Mouse (Mus musculus) embryonic fibroblast, embryonic 13.5 days (primary cell): Measurements from ENCODE around the gene Rad1. TPM values are rescaled to one million over a fixed set of nuclear protein-coding genes. Genes with fewer than 3 reads are reported as not detected.

Source experiments
- H3K27ac ChIP-seq: 2 replicates; pipeline ENCODE4 v1.5.1; 2012; ENCODE audit warnings: low read length, control low read depth, inconsistent platforms; ENCODE audit not compliant: insufficient read depth
- H3K4me1 ChIP-seq: 2 replicates; pipeline ENCODE4 v1.6.1; 2011; ENCODE audit warnings: low read length; ENCODE audit not compliant: control insufficient read depth, insufficient read depth
- H3K4me3 ChIP-seq: 2 replicates; pipeline ENCODE4 v1.5.1; 2011; ENCODE audit warnings: mild to moderate bottlenecking, control low read depth, low read length; ENCODE audit not compliant: insufficient read depth
- CTCF ChIP-seq: IDR thresholded peaks from 2 replicates; pipeline ENCODE4 v1.5.1; 2011; ENCODE audit warnings: mild to moderate bottlenecking, control low read depth, low read length, moderate library complexity, borderline replicate concordance; ENCODE audit not compliant: insufficient read depth
- POLR2A ChIP-seq: IDR thresholded peaks from 2 replicates; pipeline ENCODE4 v1.6.1; 2011; ENCODE audit warnings: low read depth, mild to moderate bottlenecking, control low read depth, low read length, moderate library complexity
- polyA plus RNA-seq: library from polyadenylated mRNA; stranded (reverse); fragments of >200 nt; gene quantifications from 2 replicates; pipeline ENCODE4 v1.2.4, GENCODE M21; 2011; ENCODE audit warnings: low read depth; ENCODE audit not compliant: missing spikeins, insufficient read length

The Rad1 gene
- polyA plus RNA-seq: 18.0 and 18.5 TPM in 2 replicates

GRCm38 (mm10) chr15:10485484-10486364 lies at the start of gene Rad1, which contains the start of gene Brix1:
TSS of gene Rad1 (plus strand) at chr15:10486018.
TSS of gene Brix1 (minus strand) at chr15:10485947.
- peak within 1 kb of the TSS; percentile 96 for H3K4me3 ChIP-seq
- TF ChIP-seq POLR2A (peak; percentile 80), CTCF (no peak)
- 0 out of 2 replicates have a peak within 1 kb of the TSS, but pooled peaks have one; percentile 2 for H3K27ac ChIP-seq
- peaks cover 8% of the 10 kb centered on the region for H3K4me1 ChIP-seq

- no peaks in the 10 kb centered on the region for H3K4me1 ChIP-seq
- no peak overlapping the region for H3K4me3 ChIP-seq
- H3K27ac ChIP-seq: no peak overlapping the region
- TF ChIP-seq CTCF (no peak), POLR2A (no peak)
Measured at GRCm38 (mm10) chr15:10436893-10437292, 48.9 kb upstream of the Rad1 start.

GRCm38 (mm10) chr15:10439963-10440362 lies 45.9 kb upstream of the Rad1 start:
- H3K4me1 ChIP-seq: no peaks in the 10 kb centered on the region
- H3K27ac ChIP-seq: no peak overlapping the region
- H3K4me3 ChIP-seq: no peak overlapping the region
- no peak for TF ChIP-seq POLR2A
- TF ChIP-seq CTCF: no peak

- Histone ChIP-seq H3K27ac (no peak overlapping the region), H3K4me1 (no peaks in the 10 kb centered on the region), H3K4me3 (no peak overlapping the region)
- no peak for TF ChIP-seq CTCF
- TF ChIP-seq POLR2A: no peak
Measured at GRCm38 (mm10) chr15:10441493-10441892, 44.3 kb upstream of the Rad1 start.

GRCm38 (mm10) chr15:10442275-10442674 lies 43.5 kb upstream of the Rad1 start:
- no peak overlapping the region for H3K27ac ChIP-seq
- TF ChIP-seq POLR2A: no peak
- no peaks in the 10 kb centered on the region for H3K4me1 ChIP-seq
- no peak overlapping the region for H3K4me3 ChIP-seq

- Histone ChIP-seq H3K27ac (no peak overlapping the region), H3K4me3 (no peak overlapping the region), H3K4me1 (no peaks in the 10 kb centered on the region)
- TF ChIP-seq CTCF (no peak), POLR2A (no peak)
Measured at GRCm38 (mm10) chr15:10447102-10447501, 38.7 kb upstream of the Rad1 start.

- TF ChIP-seq CTCF: no peak
- no peak for TF ChIP-seq POLR2A
- Histone ChIP-seq H3K27ac (no peak overlapping the region), H3K4me3 (no peak overlapping the region), H3K4me1 (no peaks in the 10 kb centered on the region; the same call in 1 of the 2 replicates)
Measured at GRCm38 (mm10) chr15:10460986-10461385, 24.8 kb upstream of the Rad1 start.

GRCm38 (mm10) chr15:10463555-10463954 lies 22.3 kb upstream of the Rad1 start:
- Histone ChIP-seq H3K27ac (no peak overlapping the region), H3K4me1 (peaks cover 2% of the 10 kb centered on the region; the same call in 1 of the 2 replicates), H3K4me3 (no peak overlapping the region)
- TF ChIP-seq POLR2A (no peak), CTCF (no peak)

- no peak overlapping the region for H3K27ac ChIP-seq
- no peak for TF ChIP-seq POLR2A
- no peak for TF ChIP-seq CTCF
- H3K4me3 ChIP-seq: no peak overlapping the region
- peaks cover 2% of the 10 kb centered on the region; the same call in 1 of the 2 replicates for H3K4me1 ChIP-seq
Measured at GRCm38 (mm10) chr15:10464678-10465077, 21.1 kb upstream of the Rad1 start.

GRCm38 (mm10) chr15:10468761-10469160 lies 17.1 kb upstream of the Rad1 start:
- no peak overlapping the region for H3K4me3 ChIP-seq
- peaks cover 2% of the 10 kb centered on the region; the same call in 1 of the 2 replicates for H3K4me1 ChIP-seq
- no peak for TF ChIP-seq POLR2A
- TF ChIP-seq CTCF: no peak
- H3K27ac ChIP-seq: no peak overlapping the region
